Mouse (Mus musculus) midbrain, embryonic 13.5 days (tissue): ENCODE measurements around the gene Adh5. TPM values are rescaled to one million over a fixed set of nuclear protein-coding genes. Genes with fewer than 3 reads are reported as not detected.

Source experiments
- ATAC-seq: fragments of 200-750 bp; cut with Nextera tagmentation; 2 replicates; pipeline ENCODE4 v1.8.0; 2017; ENCODE audit warnings: mild to moderate bottlenecking, moderate TSS enrichment, moderate library complexity
- H3K27ac ChIP-seq: fragments of 300-500 bp; sonication (generic); 2 replicates; pipeline ENCODE4 v1.5.1; 2015; ENCODE audit warnings: inconsistent platforms, mild to moderate bottlenecking, moderate library complexity
- H3K27me3 ChIP-seq: fragments of 300-500 bp; sonication (generic); 2 replicates; pipeline ENCODE4 v1.6.1; 2015; ENCODE audit warnings: mild to moderate bottlenecking, inconsistent platforms
- H3K36me3 ChIP-seq: fragments of 300-500 bp; sonication (generic); 2 replicates; pipeline ENCODE4 v1.6.1; 2015; ENCODE audit warnings: mild to moderate bottlenecking, inconsistent platforms
- H3K4me1 ChIP-seq: fragments of 300-500 bp; sonication (generic); replicated peaks from 2 replicates; pipeline ENCODE4 v1.6.1; 2015; ENCODE audit warnings: inconsistent platforms
- H3K4me2 ChIP-seq: fragments of 300-500 bp; sonication (generic); replicated peaks from 2 replicates; pipeline ENCODE4 v1.6.1; 2015; ENCODE audit warnings: moderate library complexity, mild to moderate bottlenecking, inconsistent platforms
- H3K4me3 ChIP-seq: fragments of 300-500 bp; sonication (generic); replicated peaks from 2 replicates; pipeline ENCODE4 v1.5.1; 2015; ENCODE audit warnings: mild to moderate bottlenecking, inconsistent platforms
- H3K9ac ChIP-seq: fragments of 300-500 bp; sonication (generic); replicated peaks from 2 replicates; pipeline ENCODE4 v1.6.1; 2015; ENCODE audit warnings: mild to moderate bottlenecking, inconsistent platforms
- H3K9me3 ChIP-seq: fragments of 300-500 bp; sonication (generic); 2 replicates; pipeline ENCODE4 v1.6.1; 2016; ENCODE audit warnings: mild to moderate bottlenecking, inconsistent platforms
- WGBS: fragments of 180-500 bp; shearing (Covaris S2); methylation state at CpG from one replicate; pipeline ENCODE4 v1.1.7; 2015; 5-methylcytosine and 5-hydroxymethylcytosine counted together
- polyA plus RNA-seq: library from polyadenylated mRNA; unstranded; fragments of >200 nt; fragmentation: Nextera tagmentation; extraction: Ambion mirVana; gene quantifications from 2 replicates; pipeline ENCODE4 v1.2.1, GENCODE M21; 2015

Gene Adh5
- polyA plus RNA-seq, 1 experiment from 2014 or later, result 243 TPM

- H3K4me1 ChIP-seq, result no peaks in the 10 kb centered on the region
- H3K4me3 ChIP-seq, result no peak overlapping the region
- 91% methylated on average over 6 of the region's 6 CpGs for WGBS
- no peak for ATAC-seq
- no peak overlapping the region for H3K4me2 ChIP-seq
- H3K27me3 ChIP-seq, result no peaks in the 10 kb centered on the region
- no peak overlapping the region for H3K9ac ChIP-seq
- H3K27ac ChIP-seq, result no peak overlapping the region
- no peaks in the 10 kb centered on the region for H3K9me3 ChIP-seq
- H3K36me3 ChIP-seq, result no peaks in the 10 kb centered on the region
These were observed 12.4 kb upstream of the Adh5 start for GRCm38 (mm10) chr3:138430360-138430976.

GRCm38 (mm10) chr3:138431835-138432234, 11.1 kb upstream of the Adh5 start:
- Histone ChIP-seq H3K4me3 (no peak overlapping the region), H3K4me1 (no peaks in the 10 kb centered on the region), H3K27me3 (no peaks in the 10 kb centered on the region), H3K9ac (no peak overlapping the region), H3K27ac (no peak overlapping the region), H3K9me3 (no peaks in the 10 kb centered on the region), H3K36me3 (no peaks in the 10 kb centered on the region), H3K4me2 (no peak overlapping the region)
- 70% methylated on average over 2 of the region's 2 CpGs for WGBS
- ATAC-seq, result peak; percentile 69

GRCm38 (mm10) chr3:138438716-138439115, 4.2 kb upstream of the Adh5 start:
- H3K36me3 ChIP-seq, result no peaks in the 10 kb centered on the region
- no peaks in the 10 kb centered on the region for H3K27me3 ChIP-seq
- no peak for ATAC-seq
- H3K4me1 ChIP-seq, result peaks cover 4% of the 10 kb centered on the region
- no peak overlapping the region for H3K4me2 ChIP-seq
- H3K9ac ChIP-seq, result no peak overlapping the region
- H3K4me3 ChIP-seq, result no peak overlapping the region
- no peak overlapping the region for H3K27ac ChIP-seq
- H3K9me3 ChIP-seq, result no peaks in the 10 kb centered on the region
- 76% methylated on average over 3 of the region's 3 CpGs for WGBS

- Histone ChIP-seq H3K9ac (peak overlapping the region; percentile 90), H3K4me1 (peaks cover 23% of the 10 kb centered on the region), H3K4me3 (peak overlapping the region; percentile 84), H3K36me3 (peaks cover 23% of the 10 kb centered on the region), H3K27me3 (no peaks in the 10 kb centered on the region), H3K27ac (peak overlapping the region; percentile 42; the same call in 1 of the 2 replicates), H3K4me2 (peak overlapping the region; percentile 77), H3K9me3 (no peaks in the 10 kb centered on the region)
- ATAC-seq, result peak; percentile 11
- WGBS, result 2% methylated on average over 9 of the region's 9 CpGs
These were observed 690 bp upstream of the Adh5 start for GRCm38 (mm10) chr3:138442203-138442602.

- H3K4me1 ChIP-seq, result peaks cover 23% of the 10 kb centered on the region
- peak overlapping the region; percentile 90 for H3K9ac ChIP-seq
- peak overlapping the region; percentile 84 for H3K4me3 ChIP-seq
- 4% methylated on average over 9 of the region's 9 CpGs for whole genome bisulfite sequencing
- peak overlapping the region; percentile 89; the same call in 1 of the 2 replicates for H3K27ac ChIP-seq
- H3K27me3 ChIP-seq, result no peaks in the 10 kb centered on the region
- peaks cover 34% of the 10 kb centered on the region for H3K36me3 ChIP-seq
- peak overlapping the region; percentile 77 for H3K4me2 ChIP-seq
- ATAC-seq, result peak; percentile 0; the same call in 1 of the 2 replicates
- no peaks in the 10 kb centered on the region for H3K9me3 ChIP-seq
These were observed 525 bp downstream of the Adh5 start for GRCm38 (mm10) chr3:138443465-138443771.

GRCm38 (mm10) chr3:138448077-138448860, 5.4 kb downstream of the Adh5 start:
- Histone ChIP-seq H3K36me3 (peaks cover 79% of the 10 kb centered on the region), H3K9ac (no peak overlapping the region), H3K4me1 (peaks cover 19% of the 10 kb centered on the region), H3K27me3 (no peaks in the 10 kb centered on the region), H3K27ac (no peak overlapping the region), H3K4me3 (no peak overlapping the region), H3K9me3 (no peaks in the 10 kb centered on the region), H3K4me2 (no peak overlapping the region)
- no peak for ATAC-seq
- WGBS, result 83% methylated on average over 12 of the region's 12 CpGs

GRCm38 (mm10) chr3:138452169-138452568, 9.3 kb downstream of the Adh5 start:
- no peaks in the 10 kb centered on the region for H3K4me1 ChIP-seq
- no peak overlapping the region for H3K4me2 ChIP-seq
- no peak overlapping the region for H3K27ac ChIP-seq
- WGBS, result 88% methylated on average over 10 of the region's 10 CpGs
- no peaks in the 10 kb centered on the region for H3K27me3 ChIP-seq
- H3K4me3 ChIP-seq, result no peak overlapping the region
- H3K9ac ChIP-seq, result no peak overlapping the region
- H3K9me3 ChIP-seq, result no peaks in the 10 kb centered on the region
- H3K36me3 ChIP-seq, result peaks cover 86% of the 10 kb centered on the region
- ATAC-seq, result no peak

GRCm38 (mm10) chr3:138454234-138454633, 11.3 kb downstream of the Adh5 start:
- no peak overlapping the region for H3K4me3 ChIP-seq
- H3K27ac ChIP-seq, result no peak overlapping the region
- H3K9me3 ChIP-seq, result no peaks in the 10 kb centered on the region
- 97% methylated on average over 1 of the region's 1 CpGs for WGBS
- H3K36me3 ChIP-seq, result peaks cover 86% of the 10 kb centered on the region
- ATAC-seq, result no peak
- H3K9ac ChIP-seq, result no peak overlapping the region
- no peaks in the 10 kb centered on the region for H3K27me3 ChIP-seq
- H3K4me2 ChIP-seq, result no peak overlapping the region
- H3K4me1 ChIP-seq, result no peaks in the 10 kb centered on the region

GRCm38 (mm10) chr3:138454711-138455435, 12.0 kb downstream of the Adh5 start:
- no peak for ATAC-seq
- no peak overlapping the region for H3K4me3 ChIP-seq
- H3K4me1 ChIP-seq, result no peaks in the 10 kb centered on the region
- H3K9ac ChIP-seq, result no peak overlapping the region
- H3K36me3 ChIP-seq, result peaks cover 86% of the 10 kb centered on the region
- H3K9me3 ChIP-seq, result no peaks in the 10 kb centered on the region
- H3K27me3 ChIP-seq, result no peaks in the 10 kb centered on the region
- H3K4me2 ChIP-seq, result no peak overlapping the region
- H3K27ac ChIP-seq, result no peak overlapping the region
- WGBS, result 95% methylated on average over 13 of the region's 13 CpGs

GRCm38 (mm10) chr3:138458441-138458840, 15.5 kb downstream of the Adh5 start:
- ATAC-seq, result no peak
- H3K36me3 ChIP-seq, result peaks cover 79% of the 10 kb centered on the region
- no peaks in the 10 kb centered on the region for H3K27me3 ChIP-seq
- H3K27ac ChIP-seq, result no peak overlapping the region
- no peaks in the 10 kb centered on the region for H3K4me1 ChIP-seq
- H3K9ac ChIP-seq, result no peak overlapping the region
- H3K4me2 ChIP-seq, result no peak overlapping the region
- 98% methylated on average over 3 of the region's 3 CpGs for WGBS
- H3K4me3 ChIP-seq, result no peak overlapping the region
- no peaks in the 10 kb centered on the region for H3K9me3 ChIP-seq

GRCm38 (mm10) chr3:138460260-138460659, 17.4 kb downstream of the Adh5 start:
- H3K4me3 ChIP-seq, result no peak overlapping the region
- peaks cover 70% of the 10 kb centered on the region for H3K36me3 ChIP-seq
- no peak overlapping the region for H3K9ac ChIP-seq
- whole genome bisulfite sequencing, result 85% methylated on average over 13 of the region's 13 CpGs
- ATAC-seq, result no peak
- H3K9me3 ChIP-seq, result no peaks in the 10 kb centered on the region
- H3K4me1 ChIP-seq, result no peaks in the 10 kb centered on the region
- no peaks in the 10 kb centered on the region for H3K27me3 ChIP-seq
- H3K27ac ChIP-seq, result no peak overlapping the region
- no peak overlapping the region for H3K4me2 ChIP-seq

GRCm38 (mm10) chr3:138461832-138462231, 18.9 kb downstream of the Adh5 start:
- Histone ChIP-seq H3K9ac (no peak overlapping the region), H3K4me3 (no peak overlapping the region), H3K9me3 (no peaks in the 10 kb centered on the region), H3K4me1 (no peaks in the 10 kb centered on the region), H3K36me3 (peaks cover 71% of the 10 kb centered on the region), H3K27me3 (no peaks in the 10 kb centered on the region), H3K27ac (no peak overlapping the region), H3K4me2 (no peak overlapping the region)
- 68% methylated on average over 3 of the region's 3 CpGs for WGBS
- no peak for ATAC-seq
